Comparison of ENCODE assay signal across 8 mouse cellular contexts in genomic region chr12:36156101-36156636, GRCm38 (mm10). TPM values are rescaled to one million over a fixed set of nuclear protein-coding genes. Genes with fewer than 3 reads are reported as not detected.
A peak's percentile ranks its signal among the peaks of the same experiment; 100 is the strongest.
DNase-seq lines count a peak whose midpoint lies in the region; ATAC-seq and TF ChIP-seq lines count a peak whose summit lies in the region.

No protein-coding gene starts in this region.

- peaks cover 12% of the 10 kb centered on the region for H3K4me1 ChIP-seq in cerebellum, adult 2 months (ENCODE audit: control insufficient read depth, insufficient read depth, low read length)
- peaks cover 20% of the 10 kb centered on the region for H3K4me1 ChIP-seq in intestine, embryonic 14.5 days (replicated peaks; ENCODE audit: control insufficient read depth, insufficient read depth, low read length)
- peaks cover 26% of the 10 kb centered on the region for H3K4me1 ChIP-seq in midbrain, embryonic 16.5 days (ENCODE audit: control insufficient read depth, insufficient read depth, low read length)

- TF ChIP-seq CTCF in cerebellum, adult 2 months (IDR thresholded peaks at IDR 0.05; ENCODE audit: borderline replicate concordance, insufficient read depth, low read depth, low read length): no peak

- no peaks in the 10 kb centered on the region for H3K36me3 ChIP-seq in intestine, embryonic 14.5 days (ENCODE audit: control insufficient read depth, insufficient read depth, low read length)
- no peaks in the 10 kb centered on the region for H3K36me3 ChIP-seq in midbrain, embryonic 16.5 days (ENCODE audit: control insufficient read depth, insufficient read depth, low read length)

- no peak for TF ChIP-seq POLR2A in cerebellum, adult 2 months (IDR thresholded peaks at IDR 0.05; ENCODE audit: borderline replicate concordance, insufficient read depth, low read length)

- peak overlapping the region; percentile 20; the same call in 1 of the 2 replicates for H3K27ac ChIP-seq in cerebellum, adult 2 months (ENCODE audit: insufficient read depth, low read length)
- H3K27ac ChIP-seq in intestine, embryonic 14.5 days (ENCODE audit: low read depth): peak overlapping the region; percentile 89
- H3K27ac ChIP-seq in midbrain, embryonic 16.5 days (ENCODE audit: low read length): peak overlapping the region; percentile 96

- peak overlapping the region; percentile 68 for H3K4me2 ChIP-seq in intestine, embryonic 14.5 days (ENCODE audit: low read length)
- H3K4me2 ChIP-seq in midbrain, embryonic 16.5 days (ENCODE audit: low read length): peak overlapping the region; percentile 62

- peak overlapping the region; percentile 92 for H3K4me3 ChIP-seq in cerebellum, adult 2 months (replicated peaks; ENCODE audit: insufficient read depth, low read depth, low read length)
- H3K4me3 ChIP-seq in intestine, embryonic 14.5 days (ENCODE audit: low read depth, low read length): peak overlapping the region; percentile 86
- peak overlapping the region; percentile 65 for H3K4me3 ChIP-seq in midbrain, embryonic 16.5 days (ENCODE audit: low read depth, low read length)

- no peaks in the 10 kb centered on the region for H3K9me3 ChIP-seq in intestine, embryonic 14.5 days (ENCODE audit: control insufficient read depth, low read length)
- H3K9me3 ChIP-seq in midbrain, embryonic 16.5 days (replicated peaks; ENCODE audit: control insufficient read depth, low read length, poor library complexity, severe bottlenecking): no peaks in the 10 kb centered on the region

- WGBS in cerebellum, adult 2 months: under 1% methylated on average over 33 of the region's 33 CpGs
- WGBS in intestine, embryonic 14.5 days: under 1% methylated on average over 33 of the region's 33 CpGs
- WGBS in midbrain, embryonic 16.5 days: 0% methylated on average over 33 of the region's 33 CpGs

- H3K27me3 ChIP-seq in cerebellum, adult 2 months (ENCODE audit: control insufficient read depth, insufficient read depth, low read length): no peaks in the 10 kb centered on the region
- no peaks in the 10 kb centered on the region for H3K27me3 ChIP-seq in intestine, embryonic 14.5 days (replicated peaks; ENCODE audit: control insufficient read depth, insufficient read depth, low read length)
- H3K27me3 ChIP-seq in midbrain, embryonic 16.5 days (ENCODE audit: control insufficient read depth, insufficient read depth, low read depth, low read length): no peaks in the 10 kb centered on the region

- ATAC-seq in intestine, embryonic 14.5 days (replicated peaks; ENCODE audit: low FRiP score, low TSS enrichment, low read depth): peak; percentile 48
- peak; percentile 76 for ATAC-seq in midbrain, embryonic 16.5 days
- no peak for ATAC-seq in monocyte, adult 5-6 weeks (replicated peaks; ENCODE audit: insufficient number of reproducible peaks, low FRiP score, low TSS enrichment, poor library complexity, severe bottlenecking)

- DNase-seq in cerebellum, adult 2 months: no peak
- DNase-seq in cerebellum, postnatal 36 days: no peak
- peak; percentile 7 for DNase-seq in right cerebral cortex, adult 18-20 months
- DNase-seq in right cerebral cortex, postnatal 4 days: no peak
- DNase-seq in intestine, embryonic 14.5 days (ENCODE audit: low spot score): peak; percentile 78
- no peak for DNase-seq in adrenal gland, adult (ENCODE audit: inconsistent age in 2 of 2, low spot score in 1 of 2)

- H3K9ac ChIP-seq in intestine, embryonic 14.5 days (ENCODE audit: low read length): peak overlapping the region; percentile 82
- peak overlapping the region; percentile 80 for H3K9ac ChIP-seq in midbrain, embryonic 16.5 days (ENCODE audit: low read depth, low read length)

RNA-seq across cellular contexts. Expression of gene Ankmy2, which starts 0.7 kb away (rescaled TPM):
- polyA plus RNA-seq in cerebellum, adult 2 months (2012; rRNA removed): 39.4 and 41.2 TPM in 2 replicates
- 38.4 and 38.8 TPM in 2 replicates for polyA plus RNA-seq in intestine, embryonic 14.5 days (2014; fragmentation: Nextera tagmentation; extraction: Ambion mirVana)
- 82.2 and 83.7 TPM in 2 replicates for polyA plus RNA-seq in midbrain, embryonic 16.5 days (2015; fragmentation: Nextera tagmentation; extraction: Ambion mirVana)
- 21.5 to 27.7 TPM (median 27.3 TPM) in 3 replicates for total RNA-seq in monocyte, adult 5-6 weeks (2017)

RNA-seq across cellular contexts. Expression of gene Bzw2, which starts 1.7 kb away (rescaled TPM):
- 35.3 and 36.9 TPM in 2 replicates for polyA plus RNA-seq in cerebellum, adult 2 months (2012; rRNA removed)
- 235 and 249 TPM in 2 replicates for polyA plus RNA-seq in intestine, embryonic 14.5 days (2014; fragmentation: Nextera tagmentation; extraction: Ambion mirVana)
- 402 and 433 TPM in 2 replicates for polyA plus RNA-seq in midbrain, embryonic 16.5 days (2015; fragmentation: Nextera tagmentation; extraction: Ambion mirVana)
- 22.1 to 32.7 TPM (median 24.8 TPM) in 3 replicates for total RNA-seq in monocyte, adult 5-6 weeks (2017)

Comparison
In these comparisons a context has a peak if more than half of its experiments do, and no peak if none do; other contexts are left out.
1. DNase-seq: peak in right cerebral cortex, adult 18-20 months (single experiment) and intestine, embryonic 14.5 days (single experiment); none in cerebellum, adult 2 months (0 of 2), cerebellum, postnatal 36 days (0 of 2), right cerebral cortex, postnatal 4 days (single experiment) and adrenal gland, adult (0 of 2).
2. H3K27ac ChIP-seq: peak in every context shown above with its lines; median percentile 96 in midbrain, embryonic 16.5 days; 89 in intestine, embryonic 14.5 days; 20 in cerebellum, adult 2 months.
3. Peak in every context shown above with its lines, with median percentiles within 50 percentile points of each other: H3K4me3 ChIP-seq.